Mouse (Mus musculus) right cerebral cortex, postnatal 25 days (tissue): ENCODE measurements at regions not wholly inside any gene's neighbourhood (a gene's known extent, or its start where the extent isn't known, plus 50 kb on each side); places are given as distances from the start of the nearest gene placed in this dataset.
"Not testable (repeated sequence)": the region's sequence is repeated elsewhere in the genome, so short reads cannot be mapped to it uniquely, and the experiment has no call there.

Experiments
- DNase-seq: peaks from one replicate; pipeline ENCODE4 v3.0.0; 2022

DNA sequence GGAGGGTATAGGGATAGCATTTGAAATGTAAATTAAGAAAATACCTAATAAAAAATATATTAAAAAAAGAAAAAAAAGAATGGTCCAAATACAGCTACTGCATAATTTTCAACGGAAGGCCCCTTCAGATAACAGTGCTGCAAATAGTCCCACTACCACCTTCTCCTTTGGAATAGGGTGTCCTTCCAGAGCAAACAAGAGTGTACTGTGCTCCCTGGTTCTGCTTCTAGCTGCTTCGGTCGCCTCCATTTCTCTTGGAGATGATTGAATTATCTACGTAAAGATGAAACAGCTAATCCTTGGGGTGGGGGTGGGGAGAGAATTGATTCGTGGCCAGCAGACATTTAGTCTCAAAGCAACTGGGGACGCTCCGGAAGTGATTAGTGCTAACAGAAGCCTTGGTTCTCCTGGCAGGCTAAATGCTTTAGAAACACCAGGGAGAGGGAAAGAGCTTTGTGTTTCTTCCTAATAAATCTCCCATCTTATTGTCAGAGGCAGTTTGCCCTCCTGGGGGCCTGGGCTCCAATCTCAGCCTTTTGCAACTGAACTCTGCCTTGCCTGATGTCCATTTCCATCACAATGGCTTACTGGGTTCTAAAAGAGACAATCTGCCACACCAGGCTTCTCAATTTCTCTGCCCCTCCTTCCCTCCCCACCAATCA lies 184.5 kb upstream of the Tbl1xr1 start:
- no peak for DNase-seq

DNA sequence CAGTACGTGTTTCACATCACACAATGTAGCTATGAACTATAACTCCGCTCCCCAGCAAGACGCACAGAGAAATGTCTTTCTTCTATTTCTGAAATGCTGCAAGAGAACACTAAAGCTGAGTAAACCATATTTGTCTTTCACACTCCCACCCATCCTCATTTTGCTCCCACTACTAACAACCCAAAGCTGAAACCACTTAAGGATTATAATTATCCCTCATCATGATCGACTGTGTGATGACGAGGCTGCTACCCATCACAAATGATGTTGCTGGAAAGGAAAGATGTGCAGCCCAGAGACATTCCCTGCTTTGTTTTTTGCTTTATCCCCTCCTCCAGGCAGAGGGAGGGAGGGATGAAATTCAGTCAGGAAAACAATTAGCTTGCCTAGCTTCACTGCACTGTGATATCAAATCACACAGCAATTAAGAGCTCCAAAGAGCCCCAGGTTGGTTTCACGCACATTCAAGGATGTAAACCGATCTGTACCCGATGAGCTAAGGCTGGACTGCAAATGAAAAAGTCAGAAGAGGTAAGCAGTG lies 183.5 kb upstream of the Tbl1xr1 start:
- DNase-seq: peak; percentile 36

DNA sequence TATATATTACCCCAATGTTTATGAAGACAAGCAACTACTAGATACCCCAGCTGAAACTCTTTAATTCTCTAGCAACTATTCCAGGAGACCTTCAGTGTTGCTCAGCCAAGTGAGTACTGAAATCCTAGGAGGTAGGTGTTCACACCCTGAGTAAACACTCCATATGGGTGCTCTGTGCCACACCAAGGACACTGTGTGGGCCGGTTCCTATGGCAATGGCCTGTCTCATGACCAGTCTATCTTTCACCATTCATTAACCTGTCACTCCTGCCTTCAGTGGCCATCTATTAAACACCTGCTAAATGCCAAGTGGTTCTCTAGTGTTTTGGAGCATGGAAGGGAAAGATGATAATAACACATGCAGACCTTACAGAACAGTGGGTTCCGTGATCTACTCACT lies 180.9 kb upstream of the Tbl1xr1 start:
- DNase-seq: no peak

DNA sequence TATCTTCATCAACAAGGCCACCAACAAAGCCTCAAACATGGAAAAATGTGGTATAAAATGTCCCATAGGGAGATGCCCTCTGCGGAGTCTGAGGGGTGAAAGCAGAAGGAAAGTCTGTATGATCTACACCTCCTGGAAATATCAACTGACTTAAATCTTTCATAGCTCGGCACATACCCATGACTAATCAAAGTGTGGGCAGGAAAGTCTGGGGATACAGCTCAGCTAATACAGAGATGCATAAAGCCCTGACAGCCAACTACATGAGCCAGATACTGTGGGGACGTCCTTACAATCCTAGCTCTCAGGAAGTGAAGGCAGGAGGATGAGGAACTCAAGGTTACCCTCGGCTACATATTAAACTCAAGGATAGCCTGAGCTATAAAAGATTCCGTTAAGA lies 178.2 kb upstream of the Tbl1xr1 start:
- DNase-seq: no peak

DNA sequence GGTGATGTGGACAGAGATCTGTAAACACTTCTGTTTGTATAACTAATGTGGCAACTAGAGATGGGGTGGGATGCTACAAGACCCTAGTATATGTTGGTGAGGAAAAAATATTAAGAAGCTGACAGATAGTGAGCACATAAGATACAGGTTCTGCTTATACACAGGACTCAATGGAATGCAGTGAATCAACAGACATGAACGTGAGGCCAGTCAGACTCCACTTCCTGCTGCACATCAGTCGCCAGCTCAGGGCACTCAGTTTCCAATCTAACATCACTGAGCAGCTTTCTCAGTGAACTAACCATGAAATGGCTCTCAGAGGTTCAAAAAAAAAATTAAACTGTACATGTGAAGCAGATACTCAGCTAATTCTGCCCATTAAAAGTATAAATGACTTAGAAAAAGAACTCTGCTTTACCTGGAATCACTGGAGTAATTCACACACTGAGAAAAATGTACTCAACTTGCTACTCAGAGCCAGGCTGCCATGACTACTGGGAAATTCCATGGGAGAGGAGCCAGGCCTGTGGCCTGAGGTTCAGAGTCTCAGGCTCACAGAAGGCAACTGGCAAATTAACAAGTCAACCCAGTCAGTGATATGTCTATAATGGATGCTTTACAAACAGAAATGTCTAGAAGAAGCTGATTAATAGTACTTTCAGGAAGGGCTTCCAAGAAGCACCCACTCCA lies 170.9 kb upstream of the Tbl1xr1 start:
- no peak for DNase-seq

DNA sequence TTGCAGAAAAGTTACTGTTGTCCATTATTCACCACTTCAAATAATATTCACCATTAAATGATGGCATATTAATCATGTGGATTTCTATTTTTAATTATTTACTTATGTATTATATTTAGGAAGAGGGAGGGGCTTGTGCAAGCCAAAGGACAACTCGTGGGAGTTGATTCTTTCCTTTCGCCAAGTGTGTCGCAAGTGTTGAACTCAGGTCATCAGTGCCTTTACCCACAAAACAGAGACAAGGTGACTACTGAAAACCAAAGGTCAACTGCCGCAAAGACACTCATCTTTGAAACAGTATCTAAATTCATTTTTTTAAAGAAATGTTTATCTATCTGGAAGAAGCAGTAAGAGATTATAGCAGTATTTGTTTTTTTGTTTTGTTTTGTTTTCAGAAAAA lies 167.6 kb upstream of the Tbl1xr1 start:
- no peak for DNase-seq

DNA sequence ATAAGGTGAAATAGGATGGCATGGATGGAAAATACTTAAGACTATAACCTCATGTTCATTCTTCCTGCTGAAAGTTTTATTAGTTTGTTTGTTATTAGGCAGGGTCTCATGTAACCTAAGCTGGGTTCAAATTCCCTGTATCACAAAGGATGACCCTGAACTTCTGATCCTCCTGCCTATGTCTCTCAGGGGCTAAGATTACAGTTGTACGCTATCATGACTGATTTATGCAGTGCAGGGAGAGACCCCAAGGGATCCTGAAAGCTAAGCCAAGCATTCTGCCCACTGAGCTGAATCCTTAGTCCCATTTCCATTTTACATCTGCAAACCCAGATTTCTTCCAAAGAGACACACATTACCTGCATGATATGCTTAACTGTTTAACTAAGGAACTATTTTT lies 166.4 kb upstream of the Tbl1xr1 start:
- DNase-seq: no peak

DNA sequence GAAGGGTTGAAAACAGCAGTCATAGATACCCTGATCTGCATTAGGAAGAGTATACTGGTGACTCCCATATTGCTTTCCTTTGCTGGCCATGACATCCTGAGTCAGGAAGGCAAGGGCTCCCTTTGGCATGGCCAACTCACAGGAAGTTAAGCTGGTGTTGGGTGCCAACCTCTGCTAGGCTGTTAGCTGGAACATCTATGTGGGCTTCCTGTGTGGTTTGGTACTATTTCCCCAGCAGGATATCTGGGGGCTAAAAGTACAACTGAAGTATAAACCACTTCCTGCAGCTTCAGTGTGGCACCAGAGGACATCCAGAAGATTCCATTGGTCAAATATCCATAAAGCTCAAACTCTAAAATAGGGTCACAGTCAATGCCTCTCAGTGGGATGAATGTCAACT lies 165.4 kb upstream of the Tbl1xr1 start:
- no peak for DNase-seq

DNA sequence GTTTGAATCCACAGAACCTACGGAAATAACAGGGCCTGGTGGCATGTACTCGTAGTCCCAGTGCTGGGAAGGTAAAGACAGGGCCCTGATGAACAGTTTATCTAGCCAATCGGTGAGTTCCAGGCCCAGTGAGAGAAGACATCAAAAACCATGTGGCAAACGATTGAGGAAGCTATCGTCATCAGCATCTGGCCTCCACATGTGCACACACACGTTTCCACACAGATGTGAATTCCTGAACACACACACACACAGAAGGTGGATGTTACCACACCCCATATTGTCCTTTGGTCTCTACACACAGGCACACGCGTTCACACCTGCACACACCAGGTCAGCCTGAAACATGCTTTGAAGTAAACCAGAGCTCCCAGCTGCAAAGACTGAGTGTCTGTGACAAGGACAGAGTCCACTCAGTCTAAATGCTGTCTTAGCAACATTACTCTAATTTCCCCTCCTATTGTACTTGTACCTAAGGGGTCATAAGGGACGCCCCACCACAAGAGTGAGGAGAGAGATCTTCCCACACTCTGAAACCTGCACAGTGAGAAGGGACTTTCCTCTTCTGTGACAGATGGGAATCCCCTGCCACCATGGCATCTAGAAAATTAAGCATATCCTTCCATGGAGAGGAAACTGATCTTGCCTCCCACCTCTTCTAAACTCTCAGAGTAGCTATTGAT lies 159.1 kb upstream of the Tbl1xr1 start:
- no peak for DNase-seq

DNA sequence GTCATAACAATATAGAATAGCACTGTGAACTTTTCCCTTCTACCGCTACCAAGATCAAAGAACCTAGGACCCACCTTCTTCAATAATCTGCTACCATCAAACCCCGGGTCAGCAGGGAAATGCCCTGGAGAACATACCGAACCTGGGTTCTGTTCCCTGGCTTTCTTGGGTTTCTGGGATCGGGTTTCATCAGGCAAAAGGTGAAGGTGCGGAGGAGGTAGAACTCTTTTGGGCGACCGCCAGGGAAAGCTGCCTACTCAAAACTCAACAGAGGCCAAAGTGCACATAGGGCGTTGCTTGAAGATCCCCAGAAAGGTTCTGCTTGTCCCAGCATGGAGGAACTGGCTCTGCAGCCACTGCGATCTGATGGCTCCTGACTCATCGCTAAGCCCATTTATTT lies 158.0 kb upstream of the Tbl1xr1 start:
- DNase-seq: no peak

DNA sequence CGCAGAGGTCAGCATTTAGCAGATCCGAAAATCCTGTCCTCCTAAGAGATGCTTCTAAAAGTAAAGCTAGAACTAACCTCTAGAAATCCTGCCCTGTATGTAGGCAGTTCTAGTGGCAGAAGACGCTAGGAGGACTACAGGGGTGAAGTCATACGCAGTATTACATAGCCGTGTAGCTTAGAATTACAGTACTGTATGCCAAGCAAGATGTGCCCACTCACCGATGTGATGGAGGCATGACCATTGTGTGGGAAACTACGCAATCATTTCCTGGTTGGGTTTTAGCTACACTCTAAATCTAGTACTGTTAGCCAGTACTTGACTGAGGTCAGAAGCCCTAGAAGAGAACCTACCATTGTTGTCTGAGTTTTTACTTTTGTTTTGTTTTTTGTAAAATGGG lies 156.5 kb upstream of the Tbl1xr1 start:
- no peak for DNase-seq

DNA sequence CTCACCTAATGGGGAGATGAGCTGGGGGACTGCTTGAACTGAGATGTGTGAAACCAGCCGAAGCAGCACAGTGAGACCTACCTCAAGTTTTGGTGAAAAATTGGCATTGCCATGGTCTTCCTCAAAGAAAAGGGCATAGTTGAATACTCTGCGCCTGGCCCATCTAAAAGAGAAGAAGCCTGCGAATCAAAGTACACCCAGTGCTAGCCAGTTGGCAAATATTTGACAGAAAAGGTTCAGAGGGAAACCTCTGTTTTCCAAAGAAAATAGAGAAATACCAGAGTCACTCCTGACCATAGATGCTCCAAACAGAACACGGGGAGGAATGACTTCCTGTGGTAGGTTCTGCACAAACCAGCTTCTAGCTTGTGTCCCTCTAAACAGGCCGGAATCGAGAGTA lies 144.5 kb upstream of the Tbl1xr1 start:
- no peak for DNase-seq

DNA sequence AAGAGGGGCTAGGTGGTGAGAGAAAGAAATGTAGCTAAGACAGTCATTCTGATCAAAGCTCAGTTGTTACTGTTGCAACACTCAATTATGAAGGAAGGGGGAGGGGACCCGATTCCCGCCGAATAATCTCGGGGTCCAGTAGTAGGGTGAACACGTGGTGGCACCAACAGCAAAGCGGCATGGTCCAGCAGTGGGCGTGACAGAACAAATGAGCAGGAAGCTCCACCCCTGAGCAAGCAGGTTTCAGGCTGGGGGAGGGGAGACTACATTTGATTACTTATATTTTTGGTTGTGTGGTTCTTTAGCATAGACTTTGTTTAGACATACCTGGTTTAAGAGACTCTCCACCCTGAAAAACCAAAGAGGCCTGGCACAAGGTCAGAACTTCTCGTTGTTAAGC lies 143.8 kb upstream of the Tbl1xr1 start:
- not testable (repeated sequence) for DNase-seq

DNA sequence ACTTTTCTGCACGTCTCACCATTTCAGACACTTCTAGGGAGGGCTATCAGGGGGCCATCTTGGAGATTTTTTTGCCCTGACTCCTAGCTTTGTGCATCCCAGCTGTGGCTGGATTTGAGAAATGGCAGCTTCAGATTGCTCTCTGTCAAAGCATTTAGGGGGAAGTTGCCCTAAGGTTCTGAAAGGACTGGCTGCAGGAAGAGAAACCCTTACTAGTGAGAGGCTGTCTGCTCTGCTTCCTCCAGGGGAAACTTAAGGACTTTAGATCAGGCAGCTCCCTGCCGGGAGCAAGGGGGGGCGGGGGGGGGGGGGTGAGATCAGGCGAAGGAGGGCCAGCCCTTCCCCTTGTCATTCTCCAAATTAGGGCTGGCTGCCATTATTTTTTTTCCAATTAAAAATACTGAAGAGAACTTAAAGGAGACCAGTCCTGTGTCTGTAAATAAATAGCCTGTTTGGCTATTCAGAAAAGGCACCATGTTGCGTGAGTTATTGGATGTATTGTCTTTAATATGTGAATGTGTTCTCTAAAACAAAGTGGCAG lies 141.7 kb upstream of the Tbl1xr1 start:
- DNase-seq: no peak

DNA sequence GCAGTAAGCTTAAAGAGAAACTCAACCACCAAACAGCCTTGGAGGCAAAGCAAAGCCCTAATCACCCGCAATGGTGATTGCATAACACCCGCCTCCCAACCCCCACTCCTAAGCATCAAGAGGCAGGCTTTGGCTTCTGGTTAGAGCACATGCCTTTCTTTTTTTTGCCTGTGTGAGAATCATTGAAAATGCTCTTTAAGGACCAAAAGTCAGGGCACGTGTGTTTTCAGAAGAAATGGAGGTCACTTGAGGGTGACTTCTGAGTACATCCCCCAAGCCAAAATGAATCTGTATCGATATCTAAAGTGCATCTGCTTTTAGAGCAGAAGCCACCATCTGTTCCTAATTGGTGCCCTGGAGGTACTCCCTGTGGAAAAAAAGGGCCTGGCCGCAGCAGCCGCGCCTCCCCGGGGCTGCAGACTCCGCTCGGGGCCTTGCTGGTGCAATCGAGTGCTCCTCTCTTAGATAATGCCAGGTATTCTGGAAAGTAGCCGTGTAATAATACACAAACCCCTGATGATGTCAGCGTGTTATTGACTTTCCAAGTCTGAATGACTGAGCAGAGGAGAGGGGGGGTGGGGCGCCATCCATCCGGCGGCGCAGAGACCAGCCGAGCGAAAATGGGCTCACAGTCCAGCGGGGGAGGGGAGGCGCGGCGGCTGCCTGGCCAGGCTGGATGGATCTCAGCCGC lies 140.7 kb upstream of the Tbl1xr1 start:
- peak; percentile 90 for DNase-seq

DNA sequence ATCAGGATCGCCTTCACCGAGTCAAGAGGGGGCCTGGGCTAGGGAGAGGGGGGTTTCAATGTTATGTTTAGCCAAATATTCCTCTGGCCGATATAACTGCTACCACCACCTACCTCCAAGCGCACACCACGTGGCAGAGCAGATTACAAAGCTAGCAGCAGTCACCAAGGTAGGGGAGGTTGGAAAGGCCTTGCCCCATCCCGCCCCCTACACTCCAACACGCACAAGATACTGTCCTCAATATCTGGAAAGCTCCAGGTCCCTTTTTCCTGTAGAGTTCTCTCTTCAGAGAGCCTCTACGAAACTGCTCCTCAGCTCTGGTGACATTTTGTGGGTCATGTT lies 140.2 kb upstream of the Tbl1xr1 start:
- no peak for DNase-seq

DNA sequence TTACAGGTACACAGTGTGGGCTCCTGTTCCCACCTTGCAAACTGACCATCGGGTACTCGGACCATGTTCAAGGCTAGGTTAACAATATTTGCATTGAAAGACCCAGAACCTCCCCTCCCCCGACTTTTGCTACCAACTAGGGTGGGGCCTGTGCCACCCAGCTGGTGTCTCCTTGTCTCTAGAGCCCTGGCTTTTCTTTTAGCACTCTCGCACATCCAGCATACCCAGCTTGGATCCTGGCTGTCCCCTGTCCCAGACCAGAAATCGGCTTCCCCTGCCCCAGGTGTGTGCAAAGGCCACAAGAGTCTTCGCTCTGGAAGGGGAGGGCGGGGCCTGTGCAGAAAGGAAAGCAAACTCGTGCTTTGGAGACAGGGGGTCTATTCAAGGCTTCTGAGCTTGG lies 139.8 kb upstream of the Tbl1xr1 start:
- peak; percentile 14 for DNase-seq

DNA sequence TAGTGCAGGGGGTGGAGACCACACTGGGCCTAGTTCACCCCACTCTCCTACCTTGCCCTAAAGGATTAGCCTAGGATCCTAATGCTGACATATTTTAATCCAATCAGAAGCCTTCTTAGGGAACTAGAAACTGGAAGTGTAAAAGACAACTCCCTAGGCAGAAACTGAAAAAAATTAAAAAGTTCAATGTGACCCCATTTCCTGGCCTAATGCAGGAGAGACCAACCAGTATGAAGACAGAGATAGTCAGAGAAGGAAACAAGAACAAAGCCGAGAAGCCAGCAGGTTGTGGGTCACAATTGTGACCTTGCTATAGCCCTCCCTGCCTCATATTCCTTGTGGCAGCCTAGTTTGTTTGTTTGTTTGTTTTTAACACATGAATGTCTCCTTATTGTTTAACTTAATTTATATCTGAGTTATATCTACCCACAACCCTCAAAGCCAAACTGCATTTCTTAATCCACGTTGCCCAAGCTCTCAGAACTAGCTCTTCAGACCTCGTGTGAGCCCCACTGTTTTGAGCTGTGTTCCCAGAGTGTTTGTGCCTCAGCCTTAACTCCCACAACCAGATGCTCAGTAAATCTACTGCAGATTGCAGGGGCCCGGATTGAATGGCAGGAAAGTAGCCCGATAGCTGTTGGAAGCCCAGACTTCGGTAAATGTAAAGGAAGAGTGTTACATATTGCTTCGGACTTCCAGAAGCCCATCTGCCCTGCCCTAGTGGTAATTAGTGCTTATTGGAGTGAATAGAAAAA lies 139.0 kb upstream of the Tbl1xr1 start:
- DNase-seq: peak; percentile 50

DNA sequence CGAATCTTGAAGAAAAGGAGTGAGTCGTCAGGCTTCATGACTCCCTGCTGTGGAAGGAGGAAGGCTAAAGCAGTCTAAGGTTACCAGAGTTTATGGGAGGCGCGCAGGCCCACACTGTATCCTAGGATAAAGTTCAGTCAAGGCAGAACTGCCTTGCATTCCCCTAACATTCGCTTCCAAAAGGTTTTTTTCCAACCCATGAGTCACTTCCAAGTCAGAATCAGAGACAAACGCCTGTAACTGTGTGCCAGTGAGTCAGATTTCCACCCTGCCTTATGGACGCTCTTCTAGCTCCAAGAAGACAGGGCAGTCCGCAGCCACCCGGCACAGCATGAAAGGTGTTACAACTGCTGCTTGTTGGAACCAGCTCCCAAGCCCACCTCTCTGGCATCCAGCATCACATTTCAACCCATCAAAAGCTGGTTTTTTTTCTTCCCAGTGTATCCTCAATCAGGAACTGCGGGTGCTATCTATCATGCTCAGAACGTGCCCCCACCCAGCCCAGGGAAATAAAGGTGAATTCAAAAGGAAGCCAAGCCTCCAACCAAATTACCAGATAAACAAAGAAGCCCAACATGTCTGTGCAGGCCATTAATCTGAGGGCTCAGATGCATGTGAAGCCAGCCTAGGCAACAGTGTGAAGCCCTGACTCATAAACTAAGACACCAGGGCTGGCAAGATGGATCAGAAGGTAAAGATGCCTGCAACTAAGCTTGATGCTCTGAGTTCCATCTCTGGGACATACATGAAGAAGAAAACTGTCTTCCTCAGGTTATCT lies 138.2 kb upstream of the Tbl1xr1 start:
- peak; percentile 54 for DNase-seq

DNA sequence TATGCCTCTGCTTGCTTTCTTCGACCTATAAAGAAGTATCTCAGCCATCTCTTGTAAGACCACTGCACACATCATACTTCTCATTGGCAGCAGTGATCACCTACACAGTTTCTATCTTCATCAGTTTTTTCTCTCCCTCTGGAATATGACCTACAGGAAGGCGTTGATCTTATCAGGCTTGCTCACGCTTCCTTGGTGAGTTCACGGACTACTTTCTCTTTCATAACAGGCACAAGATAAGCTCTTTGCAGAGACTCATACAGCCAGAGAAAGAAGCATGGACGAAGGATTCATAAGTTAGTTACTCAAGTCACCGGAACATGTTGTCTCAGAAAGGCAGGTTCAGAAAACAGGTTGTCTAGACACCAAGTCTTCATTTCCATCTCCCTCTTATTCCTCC lies 136.7 kb upstream of the Tbl1xr1 start:
- DNase-seq: no peak

DNA sequence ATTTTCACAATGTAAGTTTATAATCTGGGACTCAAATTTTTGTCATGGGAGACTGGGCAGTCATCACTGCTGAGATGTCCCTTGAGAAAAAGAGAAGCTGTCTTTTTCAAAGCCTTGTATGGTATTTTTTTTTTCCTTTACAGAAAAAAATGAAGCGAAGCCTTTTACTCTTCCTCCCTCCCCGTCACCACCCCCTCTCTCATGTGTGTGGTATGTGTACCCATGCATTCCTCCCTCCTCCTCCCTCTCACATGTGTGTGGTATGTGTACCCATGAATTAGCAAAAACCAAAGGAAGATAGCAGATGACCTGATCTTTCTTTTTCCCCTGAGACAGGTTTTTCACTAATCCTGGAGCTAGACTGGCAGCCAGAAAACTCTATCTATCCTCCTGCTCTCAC lies 134.9 kb upstream of the Tbl1xr1 start:
- no peak for DNase-seq

DNA sequence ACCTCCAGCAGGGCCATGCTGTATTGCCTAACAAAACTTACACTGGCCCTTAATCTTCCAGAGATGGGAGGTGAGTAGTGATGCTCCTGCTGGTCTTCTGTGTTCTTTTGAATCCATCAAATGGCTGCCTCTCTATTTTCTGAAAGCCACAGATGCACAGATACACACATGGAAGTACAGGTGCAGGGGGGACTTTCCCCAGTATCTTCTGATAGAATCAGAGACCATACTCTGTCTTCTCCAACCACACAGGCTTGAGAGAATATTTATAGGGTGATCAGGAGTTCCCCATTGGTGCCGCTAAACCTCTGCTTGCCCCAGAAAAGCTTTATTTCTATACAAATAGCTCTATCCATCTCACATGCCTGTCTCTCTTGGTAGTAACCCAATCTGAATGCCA lies 133.5 kb upstream of the Tbl1xr1 start:
- no peak for DNase-seq
